Mouse (Mus musculus) lung, postnatal 10 days (tissue): Measurements from ENCODE around the gene Rpl34.

ENCODE experiments used
- DNase-seq: peaks from one replicate; pipeline ENCODE4 v3.0.0; 2021

Gene Rpl34

DNA sequence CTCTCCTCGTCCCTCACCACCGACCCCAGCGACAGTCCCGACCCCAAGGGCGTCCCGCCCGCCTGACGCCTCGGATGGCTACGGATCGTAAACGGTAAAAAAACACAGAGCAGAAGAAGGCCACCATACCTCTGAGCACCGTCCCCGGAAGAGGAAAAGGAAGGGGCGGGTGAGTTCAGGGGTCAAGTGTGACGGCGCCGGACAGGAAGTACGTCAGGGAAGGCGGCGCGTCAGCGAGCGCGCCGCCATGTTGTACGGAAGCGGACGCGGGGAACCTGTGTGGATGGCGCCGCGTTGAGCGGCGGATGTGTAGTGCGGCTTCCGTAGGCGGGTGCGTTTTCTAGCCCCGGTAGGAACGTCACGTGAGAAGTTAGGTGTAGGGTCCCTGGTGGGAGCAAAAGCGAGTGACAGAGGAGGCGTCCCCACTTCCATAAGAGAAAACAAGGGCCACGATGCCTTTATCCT lies at the start of gene Rpl34:
Rpl34 (minus strand) TSS at position 210 of the 465 bp plus-strand sequence.
- DNase-seq = peak; percentile 97

DNA sequence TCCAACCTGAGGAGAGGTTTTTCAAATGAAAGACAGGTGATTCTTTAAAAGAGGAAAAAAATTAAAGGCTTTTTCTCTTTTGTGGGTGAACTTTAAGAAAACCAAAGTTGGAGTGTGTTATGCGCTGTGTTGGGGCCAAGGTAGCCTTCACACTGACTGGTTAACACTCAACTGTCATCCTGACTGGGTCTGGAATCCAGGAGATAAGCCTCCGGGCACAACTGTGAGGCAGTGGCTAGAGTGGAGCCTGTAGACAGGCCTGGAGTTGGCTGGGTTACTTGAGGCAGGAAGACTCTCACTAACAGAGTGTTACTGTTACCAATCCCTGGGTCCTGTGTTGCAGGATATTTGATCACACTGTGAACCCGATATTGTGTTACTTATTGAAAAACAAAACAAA lies 38.0 kb upstream of the Rpl34 start:
- DNase-seq = no peak

DNA sequence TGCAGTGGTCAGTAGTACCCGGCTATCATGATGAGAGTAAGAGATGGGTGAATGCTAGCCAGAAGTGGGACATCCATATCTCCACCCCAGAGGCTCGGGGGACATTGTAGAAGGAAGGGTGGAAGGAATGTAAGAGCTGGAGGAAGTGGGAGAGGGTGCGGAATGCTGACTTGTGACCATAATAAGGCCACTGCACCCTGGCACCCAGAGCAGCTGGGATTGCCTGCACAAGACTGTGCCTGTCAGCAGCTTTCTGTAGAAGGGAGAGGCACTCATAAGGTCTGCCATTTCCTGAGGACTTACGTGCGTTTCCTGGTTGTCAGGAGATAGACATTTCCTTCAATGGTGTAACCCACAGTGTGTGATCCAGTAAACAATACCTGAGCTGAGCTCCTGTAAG lies 33.9 kb upstream of the Rpl34 start:
- no peak for DNase-seq

DNA sequence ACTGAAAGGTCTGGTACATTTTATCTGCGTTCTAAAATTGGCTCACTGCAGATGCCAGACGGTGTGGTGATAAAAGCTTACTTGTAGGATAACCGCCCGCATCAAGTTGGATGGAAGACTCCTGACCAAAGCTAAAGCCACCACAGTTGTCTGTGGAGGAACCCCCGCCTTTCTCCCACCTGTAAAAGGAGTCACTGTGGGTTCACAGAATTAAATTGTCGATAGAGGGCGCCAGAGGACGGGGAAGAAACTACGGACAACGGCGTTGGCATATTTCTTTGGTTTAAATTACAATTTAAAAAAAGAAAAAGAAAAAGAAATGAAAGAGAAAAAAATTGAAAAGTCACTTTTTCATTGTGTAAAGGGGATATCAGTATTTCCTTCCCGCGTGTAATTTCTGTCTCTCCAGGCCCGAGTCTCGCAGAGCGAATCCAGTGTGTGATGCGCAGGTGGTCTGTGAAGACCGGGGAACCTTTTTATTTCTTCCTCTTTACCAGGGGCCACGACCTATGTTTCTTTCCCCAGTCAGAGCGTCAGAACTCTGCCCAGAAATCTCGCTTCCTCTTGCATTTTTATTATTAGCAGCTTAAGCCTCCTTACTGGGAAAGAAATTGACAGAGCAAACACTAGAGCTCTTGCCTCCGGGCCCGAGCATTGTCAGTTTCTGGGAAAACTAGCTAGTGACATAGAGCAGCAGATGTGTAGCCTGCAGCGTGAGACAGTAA lies 30.7 kb upstream of the Rpl34 start:
- DNase-seq = peak; percentile 80

DNA sequence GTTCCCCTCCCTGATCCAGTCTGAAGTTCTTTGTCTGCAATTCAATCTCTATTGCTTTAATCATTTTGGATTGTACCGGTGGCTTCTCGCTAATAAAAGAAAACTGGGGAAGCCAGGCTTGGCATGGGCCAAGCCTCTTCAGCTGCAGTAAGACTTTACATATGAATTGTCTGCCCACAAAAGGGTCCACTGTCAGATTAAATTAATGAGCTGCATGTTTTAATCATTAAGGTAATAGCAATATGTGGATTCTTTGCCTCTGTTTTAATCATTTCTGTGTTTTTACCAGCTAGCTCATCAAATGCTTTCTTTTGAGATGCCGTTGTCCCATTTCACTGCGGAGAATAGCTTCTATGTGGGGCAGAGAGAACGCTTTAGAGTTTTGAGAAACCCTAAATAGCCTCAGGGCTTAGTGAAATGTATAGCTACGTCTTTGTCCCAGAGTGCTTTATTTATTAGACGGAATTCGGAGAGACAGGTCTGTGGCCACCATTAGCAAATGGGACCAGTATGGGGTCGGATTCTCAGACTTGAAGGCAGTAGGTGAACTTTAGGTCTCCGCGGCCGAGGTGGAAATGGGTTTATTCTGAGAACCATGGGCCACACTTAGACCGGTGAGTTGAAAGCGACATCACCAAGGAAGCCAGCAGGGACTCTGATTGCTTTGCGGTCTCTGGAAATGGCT lies 28.1 kb upstream of the Rpl34 start:
- no peak for DNase-seq

DNA sequence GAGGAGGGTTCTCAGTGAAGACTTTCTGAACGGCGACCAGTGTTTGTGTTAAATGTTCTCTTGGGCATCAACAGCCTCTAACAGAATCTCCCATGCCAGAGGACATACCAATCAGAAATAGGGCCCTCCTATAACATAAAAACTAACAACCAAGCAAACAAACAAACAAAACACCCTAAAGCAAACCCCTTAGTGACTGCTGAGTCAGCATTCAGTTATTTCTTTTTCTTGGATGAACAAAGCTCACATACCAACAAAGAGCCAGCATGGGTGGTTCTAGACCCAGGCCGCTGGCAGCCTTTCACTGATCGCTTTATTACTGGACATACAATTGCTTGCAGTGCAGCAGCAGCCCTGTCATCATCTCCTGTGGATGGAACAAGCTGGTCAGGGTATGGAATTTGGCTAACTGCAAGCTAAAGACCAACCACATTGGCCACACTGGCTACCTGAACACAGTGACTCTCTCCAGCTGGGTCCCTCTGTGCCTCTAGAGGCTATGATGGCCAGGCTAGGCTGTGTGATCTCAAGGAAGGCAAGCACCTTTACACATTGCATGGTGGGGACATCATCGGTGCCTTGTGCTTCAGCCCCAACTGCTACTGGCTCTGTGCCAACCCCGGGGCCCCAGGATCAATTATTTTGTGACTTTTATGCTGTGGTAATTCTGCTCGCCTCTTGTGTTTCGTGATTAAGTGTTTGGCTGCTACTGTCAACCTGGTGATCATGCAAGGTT lies 27.1 kb upstream of the Rpl34 start:
- no peak for DNase-seq

DNA sequence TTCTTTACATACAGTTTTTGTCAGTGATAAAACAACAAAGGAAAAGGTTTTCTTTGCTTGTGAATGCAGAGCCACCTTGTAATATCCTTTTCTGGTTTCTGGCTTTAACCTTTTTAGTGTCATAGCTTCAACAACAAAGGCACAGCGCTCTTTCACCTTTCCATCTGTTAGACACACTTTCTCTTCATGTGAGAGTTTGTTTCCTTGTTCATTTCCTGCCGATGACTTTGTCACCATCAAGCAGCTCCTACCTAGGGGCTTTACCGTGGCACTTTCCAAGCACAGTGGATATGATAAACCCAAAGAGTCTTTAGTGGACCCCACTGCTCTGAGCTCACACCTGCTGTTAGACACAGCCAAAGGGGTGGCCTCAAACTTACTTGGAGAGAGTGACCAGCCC lies 19.0 kb upstream of the Rpl34 start:
- DNase-seq = no peak

DNA sequence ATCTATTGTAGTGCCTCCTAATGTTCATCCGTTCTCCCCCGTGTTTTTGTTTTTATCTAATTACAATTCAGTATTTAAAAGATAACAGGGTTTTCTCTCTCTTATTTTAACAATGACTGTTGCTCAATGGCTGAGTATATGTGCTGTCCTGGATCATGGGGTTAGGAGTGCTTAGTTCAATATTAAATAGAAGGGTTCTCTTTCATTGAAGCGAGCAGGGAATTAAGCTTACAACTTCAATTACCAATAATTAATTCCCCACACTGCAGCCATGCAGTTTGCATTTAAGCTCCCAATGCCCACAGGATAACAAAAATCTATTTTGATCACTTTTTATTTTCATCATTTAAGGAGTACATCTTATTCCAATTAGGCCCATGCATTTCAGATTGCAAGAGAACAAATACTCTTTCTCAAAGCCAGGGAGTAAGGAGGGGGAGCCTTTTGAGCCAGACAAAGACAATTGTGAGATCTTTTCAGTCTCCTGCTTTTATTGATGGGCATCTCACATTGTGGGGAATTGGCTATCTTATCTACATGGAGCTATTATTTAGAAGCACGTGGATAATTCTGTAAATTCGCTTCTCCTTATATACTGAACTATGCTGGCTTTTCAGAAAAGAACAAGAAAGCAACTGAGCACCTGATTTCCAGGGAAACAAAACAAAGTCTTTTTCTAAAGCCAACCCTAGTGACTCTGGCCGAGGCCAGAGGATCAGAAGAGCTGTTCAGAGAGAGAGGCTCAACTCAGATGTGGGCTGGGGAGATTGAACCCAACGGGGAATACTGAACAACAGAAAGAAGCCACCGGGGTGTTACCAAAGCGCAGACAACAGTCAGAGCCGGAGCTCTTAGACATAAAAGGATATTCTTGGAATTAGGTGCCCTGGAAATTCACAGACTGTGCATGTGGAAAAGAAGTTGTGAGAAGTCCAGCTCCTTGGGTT lies 16.7 kb upstream of the Rpl34 start:
- no peak for DNase-seq

DNA sequence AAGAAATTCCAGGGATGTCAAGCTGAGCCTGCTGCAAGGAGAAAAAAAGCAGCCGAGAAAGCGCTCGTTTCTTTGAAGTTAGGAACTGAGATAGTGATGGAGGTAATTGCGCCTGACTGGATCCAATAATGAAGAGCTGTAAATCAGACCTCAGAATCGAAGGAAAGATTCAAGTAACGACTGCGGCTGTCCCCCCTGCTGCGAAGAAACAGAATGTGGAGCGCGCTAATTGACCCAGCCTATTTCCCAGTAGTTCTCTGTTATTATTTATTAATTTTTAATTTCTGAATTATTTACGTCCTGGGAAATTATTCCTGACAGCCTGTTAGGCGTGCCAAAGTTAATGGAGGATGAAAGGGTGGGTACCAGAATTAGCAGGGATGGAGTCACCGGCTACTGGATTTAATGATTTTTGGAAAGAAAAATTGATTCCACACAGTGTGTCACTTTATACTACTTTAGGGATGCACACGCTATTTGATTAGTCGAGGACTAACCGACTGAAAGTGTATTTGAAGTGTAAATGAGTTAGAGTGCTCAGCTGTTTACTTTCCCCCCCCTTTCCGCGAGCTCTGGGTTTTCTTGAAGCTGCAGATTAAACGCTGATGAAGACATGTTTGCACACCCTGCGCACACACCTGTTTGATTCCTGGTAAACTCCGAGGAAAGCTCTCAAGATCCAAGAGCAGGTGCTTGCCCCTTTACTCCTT lies 7.6 kb upstream of the Rpl34 start:
- DNase-seq = no peak

DNA sequence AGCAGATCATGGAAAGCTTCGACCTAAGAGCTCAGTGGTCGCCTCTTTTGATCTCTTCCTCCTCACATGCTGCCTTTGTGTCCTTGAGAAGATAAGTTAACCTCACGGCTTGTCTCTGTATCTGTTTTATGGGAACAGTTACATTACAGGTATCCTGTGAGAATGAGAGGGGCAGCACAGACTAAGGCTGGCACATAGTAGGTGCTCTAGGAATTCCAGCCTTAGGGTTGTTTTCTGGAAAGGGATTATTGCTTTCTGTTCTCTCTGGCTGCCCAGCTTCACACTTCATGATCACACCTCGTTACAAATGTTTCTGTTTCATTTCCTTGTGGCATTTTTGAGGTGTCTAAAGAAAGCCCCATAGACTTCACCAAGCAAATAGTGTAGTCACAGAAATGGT lies 6.6 kb upstream of the Rpl34 start:
- no peak for DNase-seq

DNA sequence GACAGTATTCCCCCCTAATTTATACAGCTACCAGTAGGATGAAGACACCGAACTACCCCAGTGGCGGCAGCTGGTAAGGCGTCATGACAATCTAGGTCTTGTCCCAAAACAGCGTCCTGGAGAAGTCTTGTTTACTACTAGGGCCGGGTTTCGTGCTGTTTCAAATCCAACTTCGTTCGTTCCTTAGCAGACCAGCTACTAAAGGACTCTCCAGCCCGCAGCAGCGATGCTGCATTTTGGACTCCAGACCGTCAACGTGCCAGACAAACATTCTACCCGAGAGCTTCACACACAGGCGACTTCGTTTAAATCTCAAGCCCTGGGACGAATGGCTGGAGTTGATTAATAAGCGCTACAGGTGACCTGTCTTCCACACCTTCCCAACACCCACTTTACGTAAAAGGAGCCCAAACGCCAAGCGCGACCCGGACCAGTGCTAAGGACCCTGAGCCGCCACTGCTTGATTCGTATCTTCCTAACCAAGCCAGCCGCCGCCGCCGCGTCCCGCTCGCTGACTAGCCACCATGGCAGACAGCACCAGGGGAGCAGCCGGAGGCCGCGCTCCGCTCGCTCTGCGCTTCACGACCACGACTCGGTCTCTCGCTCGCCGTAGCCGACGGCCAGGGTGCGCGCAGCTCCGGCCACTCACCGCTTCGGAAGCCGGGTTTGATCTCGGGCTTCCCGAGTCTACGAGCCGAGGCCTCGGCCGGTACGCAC lies 568 bp downstream of the Rpl34 start:
- DNase-seq = peak; percentile 81

DNA sequence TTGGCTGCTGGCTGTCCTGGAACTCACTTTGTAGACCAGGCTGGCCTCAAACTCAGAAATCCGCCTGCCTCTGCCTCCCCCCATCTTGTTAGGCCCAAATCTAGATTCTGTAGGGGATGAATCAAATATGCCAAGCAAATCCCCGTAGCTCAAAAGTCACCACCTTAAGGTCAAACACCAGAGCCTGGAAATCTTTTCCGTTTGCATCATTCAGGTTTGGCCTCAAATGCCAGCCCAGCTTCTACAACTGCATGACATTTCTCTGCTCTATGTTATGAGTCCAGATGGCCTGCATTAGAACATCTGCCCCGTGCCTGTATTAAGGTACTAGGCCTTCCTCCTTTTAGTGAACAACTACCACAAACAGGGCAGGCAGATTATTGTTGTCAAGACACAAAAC lies 2.5 kb downstream of the Rpl34 start:
- no peak for DNase-seq

DNA sequence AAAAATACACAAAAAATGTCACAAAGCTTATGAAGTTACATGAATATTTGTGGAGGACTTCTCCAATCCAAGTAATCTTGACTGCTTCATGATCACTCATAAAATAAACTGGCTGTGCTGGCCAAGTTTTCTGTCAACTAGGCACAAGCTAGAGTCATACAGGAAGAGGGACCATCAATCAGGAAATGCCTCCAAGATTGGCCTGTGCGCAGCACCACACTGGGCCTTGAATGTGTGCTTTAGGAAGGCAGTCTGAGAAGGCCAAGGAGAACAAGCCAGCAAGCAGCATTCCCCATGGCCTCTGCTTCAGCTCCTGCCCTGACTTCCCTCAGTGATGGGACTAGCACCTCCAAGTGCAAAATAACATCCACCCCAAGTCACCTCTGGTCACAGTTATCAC lies 3.2 kb downstream of the Rpl34 start:
- DNase-seq = no peak

DNA sequence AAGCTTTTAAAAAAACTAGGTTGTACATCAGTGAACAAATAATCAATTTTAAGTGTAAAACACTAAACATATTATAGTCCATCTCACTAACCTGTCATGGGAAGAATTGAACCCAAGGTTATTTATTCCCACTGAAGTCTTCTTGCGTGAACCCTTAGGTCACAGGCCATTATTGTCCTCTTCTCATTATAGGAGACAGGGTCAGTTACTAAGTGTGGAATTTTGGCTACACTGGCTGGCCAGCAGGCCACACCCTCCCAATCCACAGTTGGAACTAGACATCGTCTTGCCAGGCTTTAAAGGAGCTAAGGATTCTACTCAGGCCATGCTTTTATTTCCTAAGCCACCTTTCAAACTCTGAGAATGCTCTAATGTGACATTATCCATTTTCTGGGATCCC lies 4.5 kb downstream of the Rpl34 start:
- DNase-seq = no peak

DNA sequence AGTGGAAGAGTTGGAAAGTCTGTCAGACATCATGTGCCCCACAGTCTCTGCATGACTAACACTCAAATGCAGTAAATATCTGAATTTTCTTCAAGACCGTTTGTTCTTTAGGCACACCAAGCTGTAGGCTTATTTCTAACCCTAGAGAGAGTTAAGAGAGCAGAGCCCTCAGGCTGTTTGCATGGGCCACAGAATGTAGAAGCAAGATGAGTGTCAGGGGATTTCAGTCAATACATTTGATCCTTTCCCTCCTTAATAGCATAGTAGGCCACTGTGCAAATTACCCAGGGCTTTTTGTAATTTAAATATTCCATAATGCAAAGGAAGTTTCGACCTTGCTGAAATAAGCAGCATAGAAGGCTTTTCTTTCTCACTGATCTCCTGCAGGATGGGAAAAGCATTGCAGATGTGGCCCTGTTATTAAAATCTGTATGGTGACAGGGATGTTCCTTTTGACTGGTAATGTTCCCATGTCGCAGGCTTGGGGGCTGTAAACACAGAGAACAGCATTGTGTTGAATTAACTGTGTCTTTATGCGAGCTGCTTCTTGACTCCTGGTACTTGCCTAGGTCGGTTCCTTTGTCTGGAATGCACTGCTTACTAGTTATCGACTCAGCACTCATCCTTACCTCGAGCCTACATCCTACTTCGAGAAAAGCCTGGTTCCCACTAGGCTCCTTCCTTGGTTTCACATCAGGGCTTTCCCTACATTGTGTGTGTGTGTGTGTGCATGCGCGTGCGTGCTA lies 7.3 kb downstream of the Rpl34 start:
- no peak for DNase-seq

DNA sequence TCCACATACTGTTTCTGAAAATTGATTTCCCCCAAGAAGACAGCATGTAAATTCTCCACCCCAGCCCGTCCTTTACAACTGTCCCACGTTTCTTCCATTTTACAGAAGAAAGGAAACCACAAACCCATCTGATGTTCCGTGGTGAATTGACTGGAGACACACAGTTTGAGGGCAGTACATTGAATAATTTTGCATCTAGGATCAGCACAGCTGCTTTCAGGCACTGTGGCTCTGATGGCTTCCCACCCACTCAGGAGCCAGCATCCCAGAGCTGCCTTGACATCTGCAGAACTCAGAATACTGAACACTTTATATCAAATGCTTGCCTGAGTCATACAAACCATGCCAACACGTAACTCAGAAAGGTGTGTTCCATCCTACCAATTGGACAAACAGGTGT lies 10.0 kb downstream of the Rpl34 start:
- no peak for DNase-seq

DNA sequence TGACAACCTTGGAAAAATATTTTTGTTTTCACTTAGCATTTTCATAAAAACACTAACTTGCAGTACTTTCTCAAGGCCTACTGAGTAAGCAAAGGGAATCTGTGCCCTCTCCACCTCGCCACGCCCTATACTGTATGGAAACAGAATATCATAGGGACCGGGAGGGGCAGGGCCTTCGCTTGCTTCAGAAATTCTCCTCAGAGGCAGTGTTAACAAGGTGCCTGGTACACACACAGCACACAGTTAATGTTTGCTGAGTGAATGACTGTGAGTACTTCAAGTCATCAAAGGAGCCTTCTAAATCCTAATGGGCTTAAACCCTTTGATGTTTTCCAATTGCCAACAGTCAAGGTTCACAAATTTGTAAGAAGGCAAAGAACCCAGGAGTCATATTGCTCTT lies 11.3 kb downstream of the Rpl34 start:
- no peak for DNase-seq

DNA sequence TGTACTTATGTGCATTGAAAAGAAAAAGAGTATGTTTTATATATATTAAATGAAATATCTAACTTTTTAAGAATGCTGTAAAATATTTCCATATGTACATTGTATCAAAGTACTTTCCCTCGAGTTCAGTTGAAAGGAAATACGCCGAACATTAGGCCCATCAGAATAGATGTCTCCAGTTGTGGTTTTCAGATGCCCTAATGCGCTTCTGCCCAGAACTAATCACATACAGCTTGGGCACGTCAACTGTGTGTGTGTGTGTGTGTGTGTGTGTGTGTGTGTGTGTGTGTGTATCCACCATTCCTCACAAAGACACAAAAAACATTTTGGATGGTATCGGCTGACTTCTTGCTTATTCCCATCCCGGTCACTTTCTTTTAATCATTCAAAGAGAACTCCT lies 13.6 kb downstream of the Rpl34 start:
- DNase-seq = no peak

DNA sequence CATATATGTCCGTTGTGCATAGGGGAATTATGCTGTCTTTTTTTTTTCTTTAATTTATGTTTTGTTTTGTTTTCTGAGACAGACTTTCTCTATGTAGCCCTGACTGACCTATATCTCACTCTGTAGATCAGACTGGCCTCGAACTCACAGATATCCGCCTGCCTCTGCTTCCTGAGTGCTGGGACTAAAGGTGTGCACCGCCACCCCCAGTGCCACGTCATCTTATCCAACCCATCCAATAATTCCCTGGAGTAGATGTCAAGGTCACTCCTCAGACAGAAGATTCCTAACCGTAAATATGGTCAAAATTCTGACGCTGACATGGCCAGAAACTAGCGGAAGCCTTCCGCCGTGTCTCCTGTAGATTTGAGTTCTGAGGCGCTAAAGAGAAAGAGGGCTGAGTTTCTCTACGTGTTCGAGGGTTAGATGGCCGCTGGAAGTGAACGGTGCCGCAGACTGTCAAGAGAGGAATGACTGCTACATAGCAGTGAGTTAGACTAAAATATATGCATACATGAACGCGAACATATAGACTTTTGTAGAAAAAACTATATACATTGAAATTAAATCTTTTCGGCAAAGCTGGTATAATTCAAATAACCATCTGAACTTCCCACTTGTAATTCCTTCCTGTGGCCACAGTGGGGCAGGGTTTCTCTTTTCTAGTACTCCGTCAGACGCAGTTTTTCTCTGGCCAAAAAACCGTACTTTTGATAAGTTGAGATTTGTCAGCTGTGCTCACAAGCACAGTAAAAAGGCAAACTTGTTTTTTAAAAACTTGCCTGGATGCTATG lies 15.2 kb downstream of the Rpl34 start:
- DNase-seq = peak; percentile 82

DNA sequence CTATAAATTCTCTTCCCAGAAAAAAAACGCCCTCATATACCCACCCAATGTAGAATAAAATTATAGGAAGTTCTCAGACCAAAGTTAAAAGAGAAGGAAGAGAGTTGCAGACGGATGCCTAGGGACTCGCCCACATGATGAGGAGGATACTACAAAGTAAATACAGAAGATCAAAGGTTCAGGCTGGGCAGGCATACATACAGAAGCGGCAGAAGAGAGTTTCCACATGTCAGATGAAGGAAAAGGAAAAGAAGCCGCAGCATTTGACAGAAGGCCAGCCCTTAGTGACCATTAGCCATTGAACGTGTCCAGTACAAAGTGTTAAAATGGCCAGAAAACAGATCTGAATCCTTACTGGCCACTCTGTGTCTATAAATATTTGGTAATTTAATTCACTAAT lies 17.3 kb downstream of the Rpl34 start:
- peak; percentile 47 for DNase-seq
